29 mouse cellular contexts compared by ENCODE assay signal in the genomic region with DNA sequence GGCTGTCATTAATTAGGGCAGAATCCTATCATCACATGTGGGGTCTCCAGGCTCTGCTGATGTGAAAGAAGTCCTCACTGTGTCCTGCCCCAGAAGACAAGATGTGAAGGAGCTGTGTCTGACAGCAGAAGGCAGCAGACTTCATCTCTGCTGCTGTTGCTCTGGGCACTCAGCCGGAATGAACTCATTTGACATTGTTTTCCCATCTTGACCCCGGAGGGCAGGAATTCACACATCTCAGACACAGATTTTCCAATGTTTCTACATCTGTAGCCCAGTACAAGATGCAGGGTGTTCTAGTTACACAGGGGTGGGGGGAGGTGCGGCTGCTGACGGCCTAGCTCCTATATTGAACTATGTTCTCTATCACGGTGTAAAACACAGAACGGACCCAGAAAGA.
DNase-seq lines count a peak whose midpoint lies in the region; ATAC-seq lines count a peak whose summit lies in the region.
"Had no signal": no experiment of that assay in that cellular context is flagged by ENCODE, and none has a peak within 500 bp of the region (broad histone marks: within the 10 kb centered on the region; RNA-seq: fewer than 3 reads in every experiment).

No protein-coding gene starts in this region.

- no peaks in the 10 kb centered on the region for H3K9me3 ChIP-seq in kidney, embryonic 15.5 days (replicated peaks)
- no peaks in the 10 kb centered on the region for H3K9me3 ChIP-seq in embryonic facial prominence, embryonic 14.5 days (ENCODE audit: control insufficient read depth, low read length)
- H3K9me3 ChIP-seq: embryonic facial prominence, embryonic 13.5 days; heart, embryonic 12.5 days; limb, embryonic 13.5 days; lung, embryonic 15.5 days; neural tube, embryonic 12.5 days had no signal

- no peak overlapping the region for H3K4me3 ChIP-seq in kidney, embryonic 15.5 days (replicated peaks)
- H3K4me3 ChIP-seq in embryonic facial prominence, embryonic 14.5 days (ENCODE audit: low read depth, low read length) = no peak overlapping the region
- H3K4me3 ChIP-seq: embryonic facial prominence, embryonic 13.5 days; erythroblast, embryonic 14.5 days; gastrocnemius, adult 2 months; heart, embryonic 12.5 days; limb, embryonic 13.5 days; lung, embryonic 15.5 days; neural tube, embryonic 12.5 days had no signal

- peak; percentile 43; the same call in 1 of the 2 replicates for ATAC-seq in kidney, embryonic 15.5 days (replicated peaks; ENCODE audit: low FRiP score)
- ATAC-seq in embryonic facial prominence, embryonic 14.5 days (ENCODE audit: low read depth) = no peak
- ATAC-seq: CD4-positive, CD25-positive, alpha-beta regulatory T cell, adult 4 months; forebrain, embryonic 16.5 days; intestine, embryonic 16.5 days; midbrain, embryonic 16.5 days had no signal

- DNase-seq in kidney, adult 9 months = no peak
- peak; percentile 2 for DNase-seq in Muller cell, postnatal 12 days (ENCODE audit: inconsistent ontology term)
- peak; percentile 63 for DNase-seq in embryo, embryonic 10.5 days (ENCODE audit: low spot score)
- peak; percentile 12 for DNase-seq in embryonic facial prominence, embryonic 14.5 days (ENCODE audit: low spot score)
- DNase-seq in right cerebral cortex, postnatal 36 days (ENCODE audit: low spot score in 2 of 2) = no peak
- no peak for DNase-seq in thymus, postnatal 14 days
- DNase-seq: adrenal gland, postnatal 36 days; cerebellum, adult 9-10 months; gastrocnemius, adult 2 months; gastrocnemius, postnatal 36 days; heart, adult 18-20 months; right cerebral cortex, postnatal 14 days; spleen, adult 18-20 months; thymus, adult 18-20 months; thymus, postnatal 36 days had no signal

- no peak overlapping the region for H3K9ac ChIP-seq in kidney, embryonic 15.5 days
- no peak overlapping the region for H3K9ac ChIP-seq in embryonic facial prominence, embryonic 14.5 days (ENCODE audit: low read depth, low read length)
- H3K9ac ChIP-seq: embryonic facial prominence, embryonic 13.5 days; heart, embryonic 12.5 days; limb, embryonic 13.5 days; lung, embryonic 15.5 days; neural tube, embryonic 12.5 days had no signal

- H3K27me3 ChIP-seq in kidney, embryonic 15.5 days = no peaks in the 10 kb centered on the region
- H3K27me3 ChIP-seq in embryonic facial prominence, embryonic 14.5 days (replicated peaks; ENCODE audit: control insufficient read depth, insufficient read depth, low read length) = no peaks in the 10 kb centered on the region
- H3K27me3 ChIP-seq: embryonic facial prominence, embryonic 13.5 days; heart, embryonic 12.5 days; limb, embryonic 13.5 days; lung, embryonic 15.5 days; neural tube, embryonic 12.5 days had no signal

- H3K36me3 ChIP-seq in kidney, embryonic 15.5 days = no peaks in the 10 kb centered on the region
- H3K36me3 ChIP-seq in embryonic facial prominence, embryonic 14.5 days (ENCODE audit: control insufficient read depth, insufficient read depth, low read length) = no peaks in the 10 kb centered on the region
- H3K36me3 ChIP-seq: embryonic facial prominence, embryonic 13.5 days; heart, embryonic 12.5 days; limb, embryonic 13.5 days; lung, embryonic 15.5 days; neural tube, embryonic 12.5 days had no signal

- H3K4me2 ChIP-seq in kidney, embryonic 15.5 days = no peak overlapping the region
- no peak overlapping the region for H3K4me2 ChIP-seq in embryonic facial prominence, embryonic 14.5 days (ENCODE audit: low read depth, low read length)
- H3K4me2 ChIP-seq: embryonic facial prominence, embryonic 13.5 days; heart, embryonic 12.5 days; limb, embryonic 13.5 days; liver, embryonic 11.5 days; lung, embryonic 15.5 days; midbrain, embryonic 11.5 days; neural tube, embryonic 12.5 days had no signal

- WGBS in kidney, embryonic 15.5 days = 43% methylated on average over 6 of the region's 6 CpGs
- WGBS in embryonic facial prominence, embryonic 14.5 days = 30% methylated on average over 6 of the region's 6 CpGs

- 0 out of 2 replicates have a peak, but pooled peaks cover 2% of the 10 kb centered on the region for H3K4me1 ChIP-seq in kidney, embryonic 15.5 days
- H3K4me1 ChIP-seq in embryonic facial prominence, embryonic 14.5 days (ENCODE audit: control insufficient read depth, insufficient read depth, low read length) = no peaks in the 10 kb centered on the region
- H3K4me1 ChIP-seq: embryonic facial prominence, embryonic 13.5 days; limb, embryonic 13.5 days; lung, embryonic 15.5 days; neural tube, embryonic 12.5 days had no signal

- no peak overlapping the region for H3K27ac ChIP-seq in kidney, embryonic 15.5 days
- no peak overlapping the region for H3K27ac ChIP-seq in embryonic facial prominence, embryonic 14.5 days (replicated peaks; ENCODE audit: low read depth, low read length)
- H3K27ac ChIP-seq: embryonic facial prominence, embryonic 13.5 days; gastrocnemius, adult 2 months; limb, embryonic 13.5 days; lung, embryonic 15.5 days; neural tube, embryonic 12.5 days; stomach, postnatal 0 days had no signal

Comparison
In these comparisons a context has a peak if more than half of its experiments do, and no peak if none do; other contexts are left out.
1. DNase-seq: peak in Muller cell, postnatal 12 days (single experiment), embryo, embryonic 10.5 days (single experiment) and embryonic facial prominence, embryonic 14.5 days (single experiment); none in kidney, adult 9 months (single experiment), right cerebral cortex, postnatal 36 days (0 of 2) and thymus, postnatal 14 days (single experiment).